Mouse (Mus musculus) forebrain, embryonic 10.5 days (tissue): ENCODE measurements around the gene Pspn. TPM values are rescaled to one million over a fixed set of nuclear protein-coding genes. Genes with fewer than 3 reads are reported as not detected.

Source experiments
- DNase-seq: peaks from one replicate; pipeline ENCODE4 v3.0.0-alpha.2; 2017; ENCODE audit warnings: low spot score; ENCODE audit errors: extremely low spot score
- H3K27ac ChIP-seq: fragments of 300-500 bp; sonication (generic); 2 replicates; pipeline ENCODE4 v1.5.1; 2016; ENCODE audit warnings: mild to moderate bottlenecking
- H3K27me3 ChIP-seq: fragments of 300-500 bp; sonication (generic); 2 replicates; pipeline ENCODE4 v1.6.1; 2016; ENCODE audit warnings: mild to moderate bottlenecking; ENCODE audit not compliant: poor library complexity, severe bottlenecking
- H3K36me3 ChIP-seq: fragments of 300-500 bp; sonication (generic); replicated peaks from 2 replicates; pipeline ENCODE4 v1.6.1; 2016; ENCODE audit warnings: mild to moderate bottlenecking, moderate library complexity
- H3K4me1 ChIP-seq: fragments of 300-500 bp; sonication (generic); 2 replicates; pipeline ENCODE4 v1.6.1; 2016
- H3K4me3 ChIP-seq: fragments of 300-500 bp; sonication (generic); 2 replicates; pipeline ENCODE4 v1.5.1; 2016; ENCODE audit warnings: mild to moderate bottlenecking, moderate library complexity
- H3K9me3 ChIP-seq: fragments of 300-500 bp; sonication (generic); 2 replicates; pipeline ENCODE4 v1.6.1; 2016; ENCODE audit warnings: mild to moderate bottlenecking, moderate library complexity
- WGBS: fragments of 180-500 bp; shearing (Covaris S2); methylation state at CpG from one replicate; pipeline ENCODE4 v1.1.7; 2016; 5-methylcytosine and 5-hydroxymethylcytosine counted together
- polyA plus RNA-seq: library from polyadenylated mRNA; unstranded; fragments of >200 nt; fragmentation: Nextera tagmentation; extraction: Ambion mirVana; gene quantifications from 2 replicates; pipeline ENCODE4 v1.2.1, GENCODE M21; 2016

Gene Pspn
- polyA plus RNA-seq, 1 experiment from 2014 or later: 0.35 TPM

DNA sequence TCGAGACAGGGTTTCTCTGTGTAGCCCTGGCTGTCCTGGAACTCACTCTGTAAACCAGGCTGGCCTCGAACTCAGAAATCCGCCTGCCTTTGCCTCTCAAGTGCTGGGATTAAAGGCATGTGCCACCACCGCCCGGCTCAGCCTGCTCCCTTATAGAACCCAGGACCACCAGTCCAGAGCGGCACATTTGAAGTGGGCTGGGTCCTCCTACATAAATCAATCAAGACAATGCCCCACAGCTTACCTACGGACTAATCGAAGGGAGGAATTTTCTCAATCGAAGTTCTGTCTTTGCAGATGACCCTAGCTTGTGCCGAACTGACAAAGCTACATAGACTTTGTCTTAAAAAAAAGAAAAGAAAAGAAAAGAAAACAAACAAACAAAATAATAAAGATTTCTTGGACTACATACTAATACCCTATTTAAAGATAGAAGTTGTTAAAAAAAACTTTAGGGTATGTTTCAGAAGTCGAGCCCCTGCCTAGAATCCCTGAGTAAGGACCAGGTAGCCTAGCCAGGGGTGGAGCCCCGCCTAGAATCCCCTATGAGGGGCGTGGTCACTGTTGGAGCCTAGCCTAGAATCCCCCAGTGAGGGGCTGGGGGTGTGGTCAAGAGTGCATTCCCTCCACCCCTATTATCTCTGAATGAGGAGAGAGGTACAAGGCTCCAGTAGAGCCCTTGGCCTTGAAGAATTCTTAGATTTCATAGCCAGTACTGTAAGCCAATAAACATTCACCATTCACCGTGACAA, 25.7 kb downstream of the Pspn start:
- Histone ChIP-seq H3K27me3 (0 out of 2 replicates have a peak, but pooled peaks cover 5% of the 10 kb centered on the region), H3K36me3 (no peaks in the 10 kb centered on the region), H3K4me1 (no peaks in the 10 kb centered on the region), H3K4me3 (no peak overlapping the region), H3K27ac (no peak overlapping the region), H3K9me3 (no peaks in the 10 kb centered on the region)
- WGBS: 66% methylated on average over 13 of the region's 14 CpGs
- no peak for DNase-seq

DNA sequence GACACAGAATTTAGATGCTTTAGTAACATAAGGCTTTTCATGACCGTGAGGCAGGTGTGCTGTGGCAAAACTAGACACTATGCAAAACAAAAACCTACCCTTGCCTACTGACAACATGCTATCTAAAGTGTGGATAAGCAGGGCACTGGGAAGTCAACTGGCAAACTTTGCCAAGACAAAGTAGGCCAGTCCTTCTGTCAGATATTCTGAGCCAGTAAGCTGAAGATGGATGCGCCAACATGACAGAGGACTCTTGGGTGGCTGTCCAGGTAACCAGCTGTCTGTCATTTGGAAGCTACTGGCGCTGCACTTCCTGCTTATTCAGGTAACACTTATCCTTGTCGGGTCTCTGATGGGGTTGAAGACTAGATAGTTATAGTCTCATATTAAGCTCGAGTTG, 29.7 kb downstream of the Pspn start:
- DNase-seq: no peak
- no peak overlapping the region for H3K4me3 ChIP-seq
- no peaks in the 10 kb centered on the region for H3K36me3 ChIP-seq
- WGBS: 72% methylated on average over 5 of the region's 5 CpGs
- H3K4me1 ChIP-seq: no peaks in the 10 kb centered on the region
- no peak overlapping the region for H3K27ac ChIP-seq
- H3K9me3 ChIP-seq: no peaks in the 10 kb centered on the region
- 0 out of 2 replicates have a peak, but pooled peaks cover 5% of the 10 kb centered on the region for H3K27me3 ChIP-seq

DNA sequence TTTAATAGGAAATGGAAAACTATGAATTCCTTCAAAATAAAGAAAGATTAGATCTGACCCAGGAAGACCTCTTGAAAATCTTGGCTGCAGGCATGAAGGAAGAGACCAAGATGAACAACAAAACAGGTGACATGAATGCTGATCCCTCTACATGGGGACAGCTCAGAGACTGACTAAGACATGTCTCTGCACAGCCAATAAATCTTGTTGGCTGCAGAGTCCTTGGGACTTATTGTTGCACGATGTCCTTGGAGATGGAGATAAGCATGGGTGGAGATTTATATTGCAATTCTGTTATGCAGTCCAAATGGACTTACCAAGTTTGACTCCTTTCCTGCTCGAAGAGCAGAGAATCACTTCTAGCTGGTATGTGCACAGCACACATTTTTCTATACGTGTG, 30.5 kb downstream of the Pspn start:
- Histone ChIP-seq H3K27me3 (0 out of 2 replicates have a peak, but pooled peaks cover 5% of the 10 kb centered on the region), H3K36me3 (no peaks in the 10 kb centered on the region), H3K9me3 (no peaks in the 10 kb centered on the region), H3K4me3 (no peak overlapping the region), H3K4me1 (no peaks in the 10 kb centered on the region), H3K27ac (no peak overlapping the region)
- WGBS: 83% methylated on average over 3 of the region's 3 CpGs
- no peak for DNase-seq

DNA sequence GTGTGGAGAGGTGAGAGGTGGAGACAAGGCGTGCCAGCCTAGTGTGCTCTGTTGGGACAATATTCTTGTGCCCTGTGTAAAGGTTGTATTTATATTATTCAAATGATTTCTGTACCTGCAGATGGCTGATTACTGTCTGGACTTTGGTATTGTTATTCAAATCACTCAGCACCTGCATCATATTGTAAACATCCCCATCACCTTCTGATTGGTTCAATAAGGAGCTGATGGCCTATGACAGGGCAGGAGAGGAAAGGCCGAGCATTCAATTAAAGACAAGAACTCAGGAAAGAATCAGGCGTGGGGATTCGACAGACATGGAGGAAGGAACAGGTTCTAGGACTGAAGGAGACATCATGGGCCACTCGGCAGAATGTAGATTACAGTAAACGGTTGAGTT, 36.2 kb downstream of the Pspn start:
- Histone ChIP-seq H3K4me1 (no peaks in the 10 kb centered on the region), H3K27me3 (no peaks in the 10 kb centered on the region), H3K4me3 (no peak overlapping the region), H3K36me3 (no peaks in the 10 kb centered on the region), H3K27ac (no peak overlapping the region), H3K9me3 (no peaks in the 10 kb centered on the region)
- WGBS: 86% methylated on average over 6 of the region's 6 CpGs
- DNase-seq: no peak

DNA sequence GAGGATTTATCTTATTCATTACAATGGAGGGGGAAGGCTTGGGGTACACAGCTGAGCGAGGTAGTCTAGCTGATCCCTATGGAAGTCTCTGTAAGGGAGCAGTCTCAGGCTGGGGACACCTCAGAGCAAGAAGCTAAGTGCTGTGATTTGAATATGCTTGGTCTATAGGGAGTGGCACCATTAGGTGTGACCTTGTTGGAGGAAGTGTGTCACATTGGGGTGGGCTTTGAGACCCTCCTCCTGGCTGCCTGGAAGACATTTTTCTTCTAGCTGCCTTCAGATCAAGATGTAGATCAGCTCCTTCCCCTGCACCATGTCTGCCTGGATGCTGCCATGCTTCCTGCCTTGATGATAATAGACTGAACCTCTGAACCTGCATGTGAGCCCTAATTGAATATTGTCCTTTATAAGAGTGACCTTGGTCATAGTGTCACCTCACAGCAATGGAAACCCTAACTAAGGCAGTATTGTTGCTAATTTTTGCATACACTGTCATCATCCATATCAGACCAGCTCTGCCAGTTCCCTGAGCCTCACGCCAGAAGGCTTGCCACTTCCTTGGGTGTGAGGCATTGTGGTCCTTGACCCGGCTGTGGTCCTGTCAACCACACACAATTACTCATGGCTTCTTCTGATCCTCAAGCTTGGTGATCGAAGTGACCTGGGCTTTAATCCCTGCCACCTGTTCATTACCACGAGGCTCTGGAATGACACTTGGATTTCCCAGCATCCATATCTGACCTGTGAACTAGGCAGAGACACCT, 37.0 kb downstream of the Pspn start:
- no peak for DNase-seq
- Histone ChIP-seq H3K4me3 (no peak overlapping the region), H3K4me1 (no peaks in the 10 kb centered on the region), H3K36me3 (no peaks in the 10 kb centered on the region), H3K9me3 (no peaks in the 10 kb centered on the region), H3K27ac (no peak overlapping the region), H3K27me3 (no peaks in the 10 kb centered on the region)
- WGBS: 87% methylated on average over 5 of the region's 5 CpGs

DNA sequence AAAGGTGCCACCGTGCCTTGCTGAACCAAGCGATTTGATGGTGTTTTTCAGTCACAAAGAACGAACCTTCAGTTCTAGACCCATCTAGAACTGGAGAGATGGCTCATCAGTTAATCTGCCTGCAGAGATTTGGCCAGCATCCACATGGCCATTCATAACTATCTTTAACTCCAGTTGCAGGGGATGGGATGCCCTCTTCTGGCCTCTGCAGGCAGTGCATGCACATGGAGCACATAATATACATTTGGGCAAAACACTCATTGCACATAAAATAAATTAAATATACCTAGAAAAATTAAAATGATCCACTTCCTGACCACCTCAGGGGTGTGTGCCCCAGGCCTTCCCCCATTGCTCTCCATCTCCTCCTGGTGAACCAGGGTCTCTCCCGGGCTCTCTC, 37.9 kb downstream of the Pspn start:
- H3K27ac ChIP-seq: no peak overlapping the region
- no peak overlapping the region for H3K4me3 ChIP-seq
- H3K4me1 ChIP-seq: no peaks in the 10 kb centered on the region
- no peak for DNase-seq
- H3K27me3 ChIP-seq: no peaks in the 10 kb centered on the region
- 92% methylated on average over 4 of the region's 4 CpGs for WGBS
- no peaks in the 10 kb centered on the region for H3K9me3 ChIP-seq
- no peaks in the 10 kb centered on the region for H3K36me3 ChIP-seq

DNA sequence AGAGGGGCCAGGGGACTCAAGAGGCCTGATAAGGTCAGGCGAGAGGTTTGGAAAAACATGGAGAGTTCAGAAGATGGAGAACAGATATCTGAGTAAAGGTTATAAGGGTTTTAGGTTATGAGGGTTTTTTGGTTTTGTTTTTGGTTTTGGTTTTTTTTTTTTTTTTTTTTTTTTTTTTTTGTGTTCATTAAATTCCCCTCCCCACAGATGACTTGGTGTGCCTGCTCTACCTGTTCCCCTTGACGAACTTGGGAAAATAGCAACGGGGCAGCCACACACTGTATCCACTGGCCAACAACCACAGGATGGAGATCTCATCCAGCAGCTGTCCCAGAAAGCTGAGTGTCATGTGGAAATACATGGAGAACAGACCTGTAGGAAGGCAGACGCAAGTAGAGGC, 41.2 kb downstream of the Pspn start:
- Histone ChIP-seq H3K27ac (no peak overlapping the region), H3K4me3 (no peak overlapping the region), H3K27me3 (no peaks in the 10 kb centered on the region), H3K36me3 (no peaks in the 10 kb centered on the region), H3K9me3 (no peaks in the 10 kb centered on the region), H3K4me1 (peaks cover 3% of the 10 kb centered on the region; the same call in 1 of the 2 replicates)
- 85% methylated on average over 4 of the region's 4 CpGs for WGBS
- no peak for DNase-seq

DNA sequence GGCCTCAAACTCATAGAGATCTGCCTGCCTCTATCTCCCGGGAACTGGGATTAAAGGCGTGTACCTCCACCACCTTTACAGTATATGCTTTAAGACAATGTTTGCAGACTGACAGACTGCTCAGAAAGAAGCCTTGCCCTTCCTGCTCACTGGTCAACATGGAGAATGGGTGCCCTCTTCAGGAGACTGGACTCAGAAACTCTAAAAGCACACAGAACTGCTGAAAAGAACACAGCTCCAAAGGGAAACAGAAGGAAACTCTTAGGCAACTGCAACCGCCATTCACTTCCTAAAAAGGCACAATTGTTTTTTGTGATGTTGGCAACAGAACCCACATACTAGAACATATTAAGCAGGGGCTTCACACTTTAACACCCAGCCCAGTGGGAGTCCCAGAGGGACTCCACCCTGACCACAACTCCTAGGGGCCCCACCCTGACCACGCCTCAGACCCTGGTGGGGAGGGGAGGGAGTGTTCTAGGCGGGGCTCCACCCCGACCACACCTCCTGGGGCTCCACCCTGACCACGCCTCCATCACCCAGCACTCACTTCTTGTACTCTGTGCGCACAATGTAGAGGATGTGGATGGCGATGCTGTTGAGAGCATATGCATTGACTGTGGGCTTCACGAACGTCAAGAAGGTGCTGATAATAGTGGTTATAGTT, 41.9 kb downstream of the Pspn start:
- H3K36me3 ChIP-seq: no peaks in the 10 kb centered on the region
- H3K27me3 ChIP-seq: no peaks in the 10 kb centered on the region
- no peak overlapping the region for H3K4me3 ChIP-seq
- peaks cover 3% of the 10 kb centered on the region; the same call in 1 of the 2 replicates for H3K4me1 ChIP-seq
- H3K9me3 ChIP-seq: no peaks in the 10 kb centered on the region
- H3K27ac ChIP-seq: no peak overlapping the region
- no peak for DNase-seq
- 37% methylated on average over 11 of the region's 11 CpGs for WGBS

DNA sequence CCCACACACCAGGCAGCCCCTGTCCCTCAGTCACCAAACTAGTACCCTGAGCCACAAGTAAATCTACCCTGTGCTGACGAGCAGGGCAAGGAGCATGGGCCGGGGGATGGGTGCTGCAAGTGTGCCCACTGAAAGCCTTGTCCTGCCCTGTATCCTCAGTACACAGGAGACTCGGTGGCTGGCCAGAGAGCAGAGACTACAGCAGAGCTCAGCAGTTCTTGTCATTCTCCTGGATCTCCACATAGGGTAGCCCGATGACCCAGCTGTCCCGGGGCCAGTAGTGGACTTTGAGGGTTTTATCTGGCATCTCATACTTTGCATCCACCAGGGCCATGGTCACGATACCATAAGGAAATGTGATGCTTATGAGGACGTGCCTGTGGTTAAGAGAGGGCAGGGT, 44.9 kb downstream of the Pspn start:
- no peaks in the 10 kb centered on the region for H3K9me3 ChIP-seq
- 83% methylated on average over 7 of the region's 7 CpGs for WGBS
- H3K4me3 ChIP-seq: no peak overlapping the region
- H3K4me1 ChIP-seq: peaks cover 3% of the 10 kb centered on the region; the same call in 1 of the 2 replicates
- no peak overlapping the region for H3K27ac ChIP-seq
- no peak for DNase-seq
- no peaks in the 10 kb centered on the region for H3K36me3 ChIP-seq
- H3K27me3 ChIP-seq: no peaks in the 10 kb centered on the region

DNA sequence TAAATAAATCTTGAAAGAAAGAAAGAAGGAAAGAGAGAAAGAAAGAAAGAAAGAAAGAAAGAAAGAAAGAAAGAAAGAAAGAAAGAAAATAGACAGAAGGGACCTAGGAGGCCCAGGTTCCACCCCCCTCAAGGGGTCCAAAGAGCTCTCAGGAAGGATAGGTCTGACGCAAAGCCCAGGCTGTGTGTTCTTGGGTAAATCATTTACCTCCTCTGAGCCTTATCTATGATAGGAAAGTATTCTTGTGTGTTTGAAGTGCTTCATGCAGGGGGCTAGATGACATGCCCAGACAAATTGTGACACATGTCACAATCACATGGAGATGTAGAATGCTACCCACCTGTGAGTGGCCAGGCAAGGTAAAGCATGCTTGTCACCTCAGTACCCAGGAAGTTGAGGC, 47.2 kb downstream of the Pspn start:
- Histone ChIP-seq H3K27ac (no peak overlapping the region), H3K36me3 (no peaks in the 10 kb centered on the region), H3K27me3 (no peaks in the 10 kb centered on the region), H3K4me1 (peaks cover 3% of the 10 kb centered on the region; the same call in 1 of the 2 replicates), H3K4me3 (no peak overlapping the region), H3K9me3 (0 out of 2 replicates have a peak, but pooled peaks cover 3% of the 10 kb centered on the region)
- no peak for DNase-seq
- WGBS: 93% methylated on average over 1 of the region's 1 CpGs

DNA sequence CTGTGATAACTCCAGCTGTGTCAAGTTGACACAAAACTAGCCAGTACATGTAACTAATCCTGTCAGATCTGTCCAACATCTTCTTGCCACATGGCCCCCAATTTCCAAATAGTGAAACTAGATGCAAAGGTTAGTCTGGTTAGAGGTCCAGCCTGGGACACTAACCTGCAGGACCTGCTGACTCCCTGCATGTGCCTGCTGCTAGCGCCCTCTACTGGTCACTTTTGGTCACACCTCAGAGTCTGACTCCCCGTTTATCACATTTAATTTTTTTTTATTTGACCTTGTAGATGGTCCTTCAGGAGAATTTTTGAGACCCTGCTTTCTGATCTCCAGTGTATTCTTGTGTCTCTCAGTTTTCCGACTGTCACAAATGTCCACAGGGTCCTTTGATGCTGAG, 48.9 kb downstream of the Pspn start:
- Histone ChIP-seq H3K4me1 (no peaks in the 10 kb centered on the region), H3K4me3 (no peak overlapping the region), H3K9me3 (peaks cover 6% of the 10 kb centered on the region; the same call in 1 of the 2 replicates), H3K27me3 (no peaks in the 10 kb centered on the region), H3K36me3 (no peaks in the 10 kb centered on the region), H3K27ac (no peak overlapping the region)
- 15% methylated on average over 3 of the region's 3 CpGs for WGBS
- no peak for DNase-seq
